Mouse (Mus musculus): ENCODE results near the gene Hsf2. TPM values are rescaled to one million over a fixed set of nuclear protein-coding genes. Genes with fewer than 3 reads are reported as not detected.
"Not testable (repeated sequence)": the region's sequence is repeated elsewhere in the genome, so short reads cannot be mapped to it uniquely, and the experiment has no call there.

Gene Hsf2
- polyA plus RNA-seq (2015; fragmentation: Nextera tagmentation; extraction: Ambion mirVana): 19.9 and 24.0 TPM in 2 replicates

DNA sequence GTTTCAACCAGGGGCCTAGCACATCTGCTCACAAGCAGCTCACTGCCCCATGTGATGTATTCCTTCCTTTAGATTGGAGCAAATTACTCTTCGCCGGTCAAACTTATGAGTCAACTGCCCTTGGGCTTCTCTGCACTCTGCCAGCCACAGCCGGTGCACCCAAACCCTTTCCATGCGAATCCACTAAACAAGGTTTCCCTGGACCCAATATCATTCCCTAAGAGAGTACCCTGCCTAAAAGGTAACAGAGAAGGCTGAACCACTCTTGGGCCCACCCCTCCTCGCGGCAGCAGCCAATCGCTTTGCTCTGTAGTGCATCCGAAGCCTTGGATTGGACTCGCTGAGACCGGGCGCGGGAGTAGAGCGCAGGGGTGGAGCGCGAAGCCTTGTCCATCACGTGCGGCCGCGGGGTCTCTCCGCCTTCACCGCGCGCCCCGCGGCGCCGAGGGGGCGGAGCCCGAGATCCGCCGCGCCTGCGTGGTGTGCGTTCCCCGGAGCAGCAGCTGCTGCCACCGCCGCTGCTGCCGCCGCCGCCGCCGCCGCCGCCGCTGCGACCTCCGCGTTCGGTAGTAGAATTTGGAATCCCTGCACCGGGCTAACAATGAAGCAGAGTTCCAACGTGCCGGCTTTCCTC lies at the start of gene Hsf2:
Gene Hsf2, plus strand, starts transcription at position 478 of the 634 bp plus-strand sequence.
- peak; percentile 100 for ATAC-seq (replicated peaks; ENCODE audit: insufficient number of reproducible peaks, insufficient read depth, low FRiP score, low read depth)
- no peaks in the 10 kb centered on the region for H3K27me3 ChIP-seq
- no peaks in the 10 kb centered on the region for H3K9me3 ChIP-seq (replicated peaks)
- H3K4me2 ChIP-seq: peak within 1 kb of the TSS; percentile 67
- H3K9ac ChIP-seq: peak within 1 kb of the TSS; percentile 97
- WGBS: under 1% methylated on average over 50 of the region's 52 CpGs
- peaks cover 17% of the 10 kb centered on the region for H3K4me1 ChIP-seq (replicated peaks)
- peak within 1 kb of the TSS; percentile 90 for H3K27ac ChIP-seq
- H3K4me3 ChIP-seq: peak within 1 kb of the TSS; percentile 92
- H3K36me3 ChIP-seq: no peaks in the 10 kb centered on the region

DNA sequence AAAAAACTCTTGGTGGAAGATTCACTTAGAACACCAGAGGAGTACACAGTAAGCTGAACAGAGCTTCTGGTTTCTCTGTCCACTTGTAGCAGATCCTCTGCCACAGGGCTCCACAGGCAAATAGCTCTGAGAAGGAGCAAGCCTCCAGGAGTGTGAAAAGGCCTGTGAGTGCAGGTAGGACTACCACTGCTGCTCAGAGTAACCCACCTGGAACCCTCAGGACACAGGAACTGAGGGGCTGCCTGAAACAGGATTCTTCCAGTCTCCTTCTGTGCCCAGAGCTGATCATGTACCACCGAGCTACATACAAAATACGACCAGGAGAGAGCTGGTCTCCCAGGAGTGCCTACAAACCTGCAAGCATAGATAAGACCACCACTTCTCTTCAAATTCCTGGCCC lies 48.3 kb upstream of the Hsf2 start:
- Histone ChIP-seq H3K9ac (no peak overlapping the region), H3K9me3 (replicated peaks) (no peaks in the 10 kb centered on the region), H3K4me2 (no peak overlapping the region), H3K27me3 (no peaks in the 10 kb centered on the region), H3K36me3 (no peaks in the 10 kb centered on the region), H3K4me1 (replicated peaks) (no peaks in the 10 kb centered on the region), H3K27ac (no peak overlapping the region), H3K4me3 (no peak overlapping the region)
- WGBS: 68% methylated on average over 2 of the region's 2 CpGs
- ATAC-seq (replicated peaks; ENCODE audit: insufficient number of reproducible peaks, insufficient read depth, low FRiP score, low read depth): no peak

DNA sequence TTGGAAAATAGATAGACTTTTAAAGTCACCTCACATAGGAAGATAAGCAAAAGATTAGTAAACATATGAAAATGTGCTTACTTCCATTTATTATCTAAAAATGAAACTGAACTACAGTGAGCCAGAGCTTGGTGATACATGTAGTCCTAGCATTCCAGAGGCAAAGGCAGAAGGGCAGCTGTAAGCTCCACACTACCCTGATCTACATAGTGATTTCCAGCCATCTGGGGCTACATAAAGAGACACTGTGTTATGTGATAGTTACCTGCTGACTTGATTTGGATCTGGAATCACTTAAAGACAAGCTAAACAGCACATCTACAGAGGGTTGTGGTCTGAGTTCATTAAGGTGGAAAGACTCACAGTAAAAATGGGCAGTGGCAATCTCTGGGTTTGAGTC lies 45.1 kb upstream of the Hsf2 start:
- Histone ChIP-seq H3K9me3 (replicated peaks) (no peaks in the 10 kb centered on the region), H3K9ac (no peak overlapping the region), H3K4me1 (replicated peaks) (no peaks in the 10 kb centered on the region), H3K4me3 (no peak overlapping the region), H3K27ac (no peak overlapping the region), H3K27me3 (no peaks in the 10 kb centered on the region), H3K4me2 (no peak overlapping the region), H3K36me3 (no peaks in the 10 kb centered on the region)
- ATAC-seq (replicated peaks; ENCODE audit: insufficient number of reproducible peaks, insufficient read depth, low FRiP score, low read depth): no peak

DNA sequence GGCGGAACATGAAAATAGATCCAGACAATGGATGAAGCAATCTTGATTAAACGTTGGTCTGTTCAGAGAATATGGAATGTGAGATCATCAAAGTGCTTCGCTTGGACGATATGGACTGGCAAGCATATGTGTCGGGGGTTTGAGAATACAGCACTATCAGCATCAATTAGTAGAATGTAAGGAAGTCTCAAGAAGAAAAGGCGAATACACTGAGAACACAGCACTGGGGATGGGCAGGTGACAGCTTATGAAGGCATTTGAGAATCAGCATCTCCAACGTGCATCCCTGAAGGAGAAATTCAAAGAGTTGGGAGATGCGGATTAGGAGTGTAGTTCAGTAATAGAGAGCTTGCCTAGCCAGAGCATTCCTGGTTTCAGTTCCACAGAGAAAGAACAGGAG lies 41.8 kb upstream of the Hsf2 start:
- H3K4me1 ChIP-seq (replicated peaks): no peaks in the 10 kb centered on the region
- no peak for ATAC-seq (replicated peaks; ENCODE audit: insufficient number of reproducible peaks, insufficient read depth, low FRiP score, low read depth)
- WGBS: 64% methylated on average over 8 of the region's 8 CpGs

DNA sequence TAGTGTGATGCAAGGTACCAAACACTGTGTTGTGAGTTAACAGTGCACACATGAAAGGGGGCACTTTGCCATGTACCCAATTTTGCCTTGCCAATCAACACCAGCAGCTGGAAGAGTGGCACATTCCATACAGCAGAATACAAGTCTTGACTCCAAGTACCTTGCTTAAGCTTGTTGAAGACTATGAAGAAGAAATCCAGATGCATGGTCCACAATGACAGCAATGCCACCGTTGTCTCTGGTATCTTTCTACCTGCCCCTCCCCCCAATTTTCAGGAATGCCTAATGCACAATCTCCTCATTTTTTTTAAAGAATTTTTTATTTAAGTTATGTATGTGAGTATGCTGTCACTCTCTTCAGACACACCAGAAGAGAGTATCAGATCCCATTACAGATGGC lies 40.5 kb upstream of the Hsf2 start:
- 84% methylated on average over 1 of the region's 1 CpGs for WGBS
- Histone ChIP-seq H3K4me1 (replicated peaks) (no peaks in the 10 kb centered on the region), H3K4me2 (no peak overlapping the region), H3K27me3 (no peaks in the 10 kb centered on the region), H3K36me3 (no peaks in the 10 kb centered on the region), H3K9me3 (replicated peaks) (no peaks in the 10 kb centered on the region), H3K27ac (no peak overlapping the region), H3K4me3 (no peak overlapping the region), H3K9ac (no peak overlapping the region)
- no peak for ATAC-seq (replicated peaks; ENCODE audit: insufficient number of reproducible peaks, insufficient read depth, low FRiP score, low read depth)

More for the DNA sequence above, 41.8 kb upstream of the Hsf2 start:
- Histone ChIP-seq H3K27me3 (no peaks in the 10 kb centered on the region), H3K36me3 (no peaks in the 10 kb centered on the region), H3K9ac (no peak overlapping the region), H3K9me3 (replicated peaks) (no peaks in the 10 kb centered on the region), H3K27ac (no peak overlapping the region), H3K4me2 (no peak overlapping the region), H3K4me3 (no peak overlapping the region)

DNA sequence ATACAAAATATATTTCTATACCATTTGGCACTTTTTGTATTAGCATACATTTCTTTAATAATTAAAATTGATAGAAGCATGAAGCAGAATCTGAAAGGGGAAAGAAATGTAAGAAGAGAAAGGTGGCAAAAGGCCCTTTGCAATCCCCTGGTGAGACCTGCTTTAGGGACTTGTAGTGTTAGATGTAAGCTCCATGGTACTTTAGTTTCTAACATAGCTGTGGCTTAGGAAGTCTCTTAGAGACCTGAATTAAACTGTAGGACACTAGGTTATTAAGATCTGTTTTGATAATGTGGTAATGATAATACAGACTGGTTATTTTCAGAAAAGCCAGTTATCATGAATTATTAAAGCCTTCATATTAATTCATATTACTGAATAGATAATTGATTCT lies 38.5 kb upstream of the Hsf2 start:
- H3K4me1 ChIP-seq (replicated peaks): no peaks in the 10 kb centered on the region
- H3K9ac ChIP-seq: no peak overlapping the region
- no peak overlapping the region for H3K4me3 ChIP-seq
- no peak overlapping the region for H3K27ac ChIP-seq
- H3K4me2 ChIP-seq: no peak overlapping the region
- no peaks in the 10 kb centered on the region for H3K36me3 ChIP-seq
- no peaks in the 10 kb centered on the region for H3K27me3 ChIP-seq
- H3K9me3 ChIP-seq (replicated peaks): no peaks in the 10 kb centered on the region
- no peak for ATAC-seq (replicated peaks; ENCODE audit: insufficient number of reproducible peaks, insufficient read depth, low FRiP score, low read depth)

DNA sequence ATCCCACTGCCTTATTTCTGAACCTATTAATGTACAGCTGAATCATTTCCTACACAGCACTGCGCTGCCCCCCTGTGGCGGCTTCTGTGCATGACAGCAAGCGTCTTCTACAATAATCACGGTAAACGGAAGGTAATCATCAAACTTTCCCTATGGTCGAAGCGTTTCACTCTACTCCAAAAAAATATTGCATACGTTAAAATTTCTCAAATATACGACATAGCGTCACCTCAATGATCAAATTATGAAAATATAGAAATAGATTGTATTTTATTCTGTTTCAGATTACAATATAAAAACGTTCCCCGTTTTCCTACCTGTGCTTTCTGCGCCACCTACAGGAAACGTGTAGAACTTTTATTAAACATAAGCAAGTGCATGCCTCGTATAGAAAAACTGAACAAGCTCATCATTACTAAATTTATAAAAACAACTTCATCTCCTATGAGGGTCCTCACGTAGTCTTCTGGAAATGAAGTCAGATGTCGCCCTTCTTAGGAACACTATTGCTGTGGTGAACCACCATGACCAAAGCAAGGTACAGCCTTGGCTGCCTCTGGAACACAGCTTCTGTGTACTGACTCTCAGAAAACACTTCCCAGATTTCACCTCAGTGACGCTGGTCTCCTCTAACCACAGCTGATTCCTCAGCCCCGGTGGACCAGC lies 38.0 kb upstream of the Hsf2 start:
- Histone ChIP-seq H3K36me3 (no peaks in the 10 kb centered on the region), H3K4me2 (peak overlapping the region; percentile 43), H3K9me3 (replicated peaks) (no peaks in the 10 kb centered on the region), H3K4me3 (peak overlapping the region; percentile 33), H3K27ac (no peak overlapping the region), H3K9ac (no peak overlapping the region), H3K27me3 (no peaks in the 10 kb centered on the region), H3K4me1 (replicated peaks) (no peaks in the 10 kb centered on the region)
- ATAC-seq (replicated peaks; ENCODE audit: insufficient number of reproducible peaks, insufficient read depth, low FRiP score, low read depth): no peak
- WGBS: 3% methylated on average over 19 of the region's 19 CpGs

DNA sequence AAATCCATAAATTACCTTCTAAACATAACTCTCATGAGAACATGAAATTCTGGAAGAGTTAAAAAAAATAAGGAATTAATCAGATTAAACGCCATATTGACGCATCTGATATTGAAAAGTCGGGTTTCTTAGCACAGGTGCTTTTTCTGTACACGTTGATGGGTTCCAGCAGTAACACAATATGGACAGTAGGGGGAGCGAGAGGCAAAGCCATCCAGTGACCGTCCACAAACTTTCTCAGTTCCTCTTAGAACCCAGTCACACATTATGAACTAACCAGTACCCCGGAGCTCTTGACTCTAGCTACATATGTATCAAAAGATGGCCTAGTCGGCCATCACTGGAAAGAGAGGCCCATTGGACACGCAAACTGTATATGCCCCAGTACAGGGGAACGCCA lies 22.9 kb upstream of the Hsf2 start:
- ATAC-seq (replicated peaks; ENCODE audit: insufficient number of reproducible peaks, insufficient read depth, low FRiP score, low read depth); H3K4me2 ChIP-seq; H3K4me3 ChIP-seq; H3K9ac ChIP-seq; H3K4me1 ChIP-seq (replicated peaks); H3K27me3 ChIP-seq; H3K27ac ChIP-seq; H3K9me3 ChIP-seq (replicated peaks); H3K36me3 ChIP-seq: not testable (repeated sequence)
- 24% methylated on average over 10 of the region's 10 CpGs for WGBS

DNA sequence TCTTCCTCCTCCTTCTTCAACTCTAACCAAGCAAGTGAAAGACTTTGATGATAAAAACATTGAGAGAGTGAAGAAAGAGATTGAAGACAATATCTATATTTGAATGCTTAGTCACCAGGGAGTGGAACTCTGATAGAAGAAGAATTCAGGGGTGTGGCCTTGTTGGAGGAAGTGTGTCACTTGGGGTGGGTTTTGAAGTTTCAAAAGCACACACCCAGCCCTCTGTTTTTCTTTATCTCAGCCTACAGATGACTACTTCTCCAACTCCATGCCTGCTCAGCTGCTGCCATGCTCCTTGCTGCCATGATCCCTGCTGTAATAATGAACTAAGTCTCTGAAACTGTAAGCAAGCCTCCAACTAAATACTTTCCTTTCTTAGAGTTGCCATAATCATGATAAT lies 20.4 kb upstream of the Hsf2 start:
- Histone ChIP-seq H3K9me3 (replicated peaks) (no peaks in the 10 kb centered on the region), H3K4me1 (replicated peaks) (no peaks in the 10 kb centered on the region), H3K4me3 (no peak overlapping the region), H3K9ac (no peak overlapping the region), H3K27me3 (no peaks in the 10 kb centered on the region), H3K4me2 (no peak overlapping the region), H3K36me3 (no peaks in the 10 kb centered on the region), H3K27ac (no peak overlapping the region)
- no peak for ATAC-seq (replicated peaks; ENCODE audit: insufficient number of reproducible peaks, insufficient read depth, low FRiP score, low read depth)

DNA sequence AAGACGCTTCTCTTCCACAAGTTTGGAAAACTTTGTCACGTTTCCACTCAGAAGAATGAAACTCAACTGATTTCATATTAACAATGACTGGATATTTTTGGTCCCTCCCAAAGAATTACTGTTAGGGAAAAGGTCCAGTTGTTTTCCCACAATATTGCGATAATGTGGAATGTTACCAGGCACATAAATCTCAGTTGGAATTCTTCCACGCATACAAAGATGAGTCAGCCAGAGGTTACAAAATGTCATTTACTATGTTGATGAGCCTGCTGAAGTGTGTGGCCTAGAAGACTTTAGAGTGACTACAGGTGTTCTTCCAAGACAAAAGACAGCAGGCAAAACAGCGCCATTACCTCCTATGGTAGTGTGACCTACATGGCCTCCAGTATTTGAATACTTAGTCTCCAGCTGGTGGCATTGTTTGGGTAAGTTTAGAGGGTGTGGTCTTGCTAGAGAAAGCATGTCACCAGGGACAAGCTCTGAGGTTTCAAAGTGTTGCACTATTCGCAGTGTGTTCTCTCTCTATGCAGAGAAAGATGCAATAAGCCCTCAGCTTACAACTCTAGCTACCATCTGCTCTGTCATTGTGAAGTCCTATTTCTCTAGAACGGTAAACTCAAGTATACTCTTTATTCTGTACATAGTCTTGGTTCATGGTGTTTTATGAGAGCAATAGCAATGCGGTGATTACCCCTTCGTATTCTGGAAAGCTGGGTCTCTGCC lies 8.9 kb upstream of the Hsf2 start:
- H3K9me3 ChIP-seq (replicated peaks): no peaks in the 10 kb centered on the region
- H3K9ac ChIP-seq: no peak overlapping the region
- H3K4me2 ChIP-seq: no peak overlapping the region
- no peak for ATAC-seq (replicated peaks; ENCODE audit: insufficient number of reproducible peaks, insufficient read depth, low FRiP score, low read depth)
- no peak overlapping the region for H3K27ac ChIP-seq
- 79% methylated on average over 9 of the region's 9 CpGs for WGBS
- no peak overlapping the region for H3K4me3 ChIP-seq
- H3K4me1 ChIP-seq (replicated peaks): no peaks in the 10 kb centered on the region
- H3K36me3 ChIP-seq: no peaks in the 10 kb centered on the region
- H3K27me3 ChIP-seq: no peaks in the 10 kb centered on the region

DNA sequence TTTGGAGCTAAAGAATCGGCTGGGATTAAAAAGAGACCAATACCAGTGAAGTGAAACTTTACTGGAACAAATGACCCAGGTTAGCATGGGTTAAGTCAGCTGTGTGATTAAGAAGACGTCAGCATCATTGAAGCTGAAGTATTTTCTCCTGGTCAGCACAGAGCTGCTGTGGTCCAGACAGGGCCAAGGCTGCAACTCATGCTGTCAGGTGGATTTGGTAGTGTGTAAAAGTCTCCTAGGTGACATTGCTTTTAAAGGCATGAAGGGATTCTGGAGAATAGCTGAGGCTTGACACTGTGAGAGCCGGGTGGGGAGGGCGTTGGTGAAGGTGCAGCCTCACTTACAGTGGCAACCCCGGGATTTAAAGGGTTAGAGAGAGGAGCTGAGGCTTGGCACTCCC lies 4.5 kb upstream of the Hsf2 start:
- ATAC-seq (replicated peaks; ENCODE audit: insufficient number of reproducible peaks, insufficient read depth, low FRiP score, low read depth): no peak
- Histone ChIP-seq H3K27ac (no peak overlapping the region), H3K4me3 (no peak overlapping the region), H3K9ac (no peak overlapping the region), H3K4me1 (replicated peaks) (no peaks in the 10 kb centered on the region), H3K9me3 (replicated peaks) (no peaks in the 10 kb centered on the region), H3K27me3 (no peaks in the 10 kb centered on the region), H3K4me2 (no peak overlapping the region), H3K36me3 (no peaks in the 10 kb centered on the region)
- WGBS: 42% methylated on average over 5 of the region's 5 CpGs

DNA sequence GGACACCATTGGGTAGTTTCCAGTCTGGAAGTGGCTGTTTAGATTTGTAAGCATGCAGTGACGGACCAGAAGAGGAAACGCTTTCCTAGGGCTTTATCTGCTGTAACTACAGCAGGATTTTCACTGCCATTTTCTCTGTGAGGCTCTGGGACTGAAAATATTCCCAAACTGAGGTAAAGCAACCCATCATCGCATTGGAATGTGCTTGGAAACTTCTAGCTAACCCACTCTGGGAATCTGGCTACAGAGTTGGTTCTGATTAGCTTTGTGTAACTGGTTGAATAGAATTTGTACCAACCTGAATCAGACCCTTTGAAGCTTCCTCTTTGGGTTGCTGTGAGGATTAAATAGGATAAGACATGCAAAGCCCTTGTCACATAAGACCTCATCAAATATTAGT lies 1.4 kb upstream of the Hsf2 start:
- no peaks in the 10 kb centered on the region for H3K27me3 ChIP-seq
- H3K4me1 ChIP-seq (replicated peaks): peaks cover 12% of the 10 kb centered on the region
- H3K9ac ChIP-seq: no peak overlapping the region
- no peak for ATAC-seq (replicated peaks; ENCODE audit: insufficient number of reproducible peaks, insufficient read depth, low FRiP score, low read depth)
- no peak overlapping the region for H3K4me3 ChIP-seq
- H3K9me3 ChIP-seq (replicated peaks): no peaks in the 10 kb centered on the region
- H3K36me3 ChIP-seq: no peaks in the 10 kb centered on the region
- no peak overlapping the region for H3K4me2 ChIP-seq
- WGBS: 61% methylated on average over 3 of the region's 3 CpGs
- H3K27ac ChIP-seq: no peak overlapping the region

Data from heart, embryonic 15.5 days (tissue).